Mouse (Mus musculus): Measurements from ENCODE around the gene Wfikkn1.

Wfikkn1 gene

DNA sequence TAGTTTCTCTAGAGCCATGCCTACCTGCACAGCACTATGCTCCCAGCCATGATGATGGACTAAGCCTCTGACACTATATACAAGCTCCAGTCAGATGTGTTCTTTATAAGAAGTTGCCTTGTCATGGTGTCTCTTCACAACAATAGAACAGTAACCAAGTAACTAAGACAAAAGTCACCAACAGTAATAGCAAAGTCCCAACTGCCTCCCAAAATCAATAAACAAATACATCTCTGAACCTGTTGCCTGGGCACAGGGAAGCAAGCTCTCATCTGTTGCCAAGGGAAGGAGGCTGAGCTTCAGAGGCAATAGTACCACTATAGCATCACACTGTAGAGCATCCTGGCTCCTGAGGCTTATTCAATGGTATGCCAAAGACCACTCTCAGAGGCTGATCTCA lies 6.1 kb upstream of the Wfikkn1 start:
- no peak for DNase-seq (ENCODE audit: inconsistent age in 2 of 2, low spot score in 1 of 2)

DNA sequence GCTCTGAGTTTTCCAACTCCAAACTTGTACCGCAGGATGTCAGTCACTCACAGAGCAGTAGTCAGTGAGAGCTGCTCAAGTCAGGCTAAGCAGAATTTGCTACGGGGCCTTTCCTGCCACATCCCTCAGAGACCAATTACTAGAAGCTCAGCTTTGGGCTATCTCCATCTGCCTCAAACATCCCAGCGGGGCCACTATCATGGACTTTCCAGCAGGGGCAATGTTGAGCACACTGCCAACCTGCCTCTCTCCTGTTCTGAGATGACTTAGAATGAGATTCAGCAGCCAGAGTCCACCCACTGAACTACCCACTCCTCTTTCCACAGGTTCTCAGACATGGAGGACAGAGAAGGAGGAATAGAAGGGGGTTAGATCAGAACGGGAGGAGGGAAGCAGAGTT lies 5.0 kb upstream of the Wfikkn1 start:
- DNase-seq (ENCODE audit: inconsistent age in 2 of 2, low spot score in 1 of 2) = peak in 1 of 2 experiments; percentile 58

DNA sequence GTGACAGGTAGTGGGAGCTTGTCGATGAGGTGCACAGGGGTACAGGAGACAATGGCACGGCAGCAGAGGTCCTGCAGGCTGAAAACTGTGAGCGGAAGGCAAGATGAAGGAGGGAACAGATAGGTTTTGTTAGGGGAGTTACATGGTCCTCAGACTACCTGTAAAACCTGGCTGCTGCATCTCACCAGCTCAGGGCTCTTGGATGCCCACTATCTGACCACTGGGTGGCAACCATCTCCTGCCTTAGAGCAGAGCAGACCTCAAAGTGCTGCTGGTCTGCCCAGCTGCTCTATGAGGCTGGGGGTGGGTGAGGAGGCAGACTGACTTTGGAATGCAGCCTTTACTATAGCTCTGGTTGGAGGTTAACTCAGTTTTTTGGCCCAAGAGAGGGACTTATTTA lies 3.2 kb upstream of the Wfikkn1 start:
- no peak for DNase-seq (ENCODE audit: inconsistent age in 2 of 2, low spot score in 1 of 2)

DNA sequence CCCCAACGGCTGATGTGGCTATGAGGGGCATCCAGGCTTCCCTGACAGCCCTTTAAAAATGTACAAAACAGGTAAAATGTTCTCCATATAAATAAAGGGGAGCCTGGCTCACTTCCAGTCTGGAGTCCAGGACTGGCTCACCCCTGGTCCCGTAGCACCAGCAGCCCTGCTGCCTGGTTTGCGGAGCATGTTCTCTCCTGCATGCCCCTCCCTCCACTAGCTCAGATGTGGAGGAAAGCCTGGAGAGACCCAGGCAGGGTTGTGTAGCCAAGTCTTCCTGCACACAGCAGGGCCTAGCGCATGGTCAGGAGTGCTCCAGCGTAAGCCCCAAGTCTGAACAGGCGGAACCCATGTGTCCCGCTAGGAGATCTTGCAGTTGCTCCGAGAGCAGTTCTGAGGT lies 2.6 kb upstream of the Wfikkn1 start:
- no peak for DNase-seq (ENCODE audit: inconsistent age in 2 of 2, low spot score in 1 of 2)

DNA sequence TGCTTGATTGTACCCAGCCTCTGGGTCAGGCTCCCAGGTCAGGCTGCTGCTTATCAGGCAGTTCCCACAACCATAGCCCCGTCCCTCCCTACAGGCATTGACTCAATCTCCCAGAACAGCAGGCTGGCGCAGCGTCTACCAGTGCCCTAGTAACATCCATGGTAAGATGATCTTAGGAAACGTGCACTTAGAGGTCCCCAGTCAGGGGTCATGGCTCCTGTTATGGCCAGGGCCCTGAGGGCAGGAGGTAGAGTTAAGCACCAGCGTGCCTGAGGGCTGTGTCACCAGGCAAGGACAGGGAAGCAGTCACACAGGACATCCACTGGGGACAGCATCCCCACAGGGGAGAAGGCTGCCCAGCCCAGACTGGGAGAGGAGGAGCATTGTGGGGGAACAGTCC lies 1.6 kb upstream of the Wfikkn1 start:
- DNase-seq (ENCODE audit: inconsistent age in 2 of 2, low spot score in 1 of 2) = peak; percentile 52 to 64

DNA sequence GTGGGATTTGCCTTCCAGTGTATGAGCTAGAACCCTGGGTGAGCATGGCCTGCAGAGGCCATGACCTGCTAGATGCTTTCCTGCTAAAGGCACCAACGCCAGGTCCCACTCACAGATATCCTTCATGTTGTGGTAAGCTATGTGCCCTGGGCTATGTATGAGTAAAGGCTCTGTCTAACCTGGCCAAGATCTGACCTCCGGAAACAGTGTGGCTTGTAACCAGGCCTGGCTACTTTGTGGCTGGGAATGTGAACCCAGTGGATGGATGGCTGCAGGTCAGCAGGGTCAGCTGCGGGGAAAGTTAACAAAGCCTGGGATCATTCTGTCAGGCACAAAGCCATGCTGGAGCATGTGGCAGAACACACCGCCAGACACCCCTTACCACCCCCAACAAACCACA lies 1.0 kb upstream of the Wfikkn1 start:
- DNase-seq (ENCODE audit: inconsistent age in 2 of 2, low spot score in 1 of 2) = peak in 1 of 2 experiments; percentile 47

DNA sequence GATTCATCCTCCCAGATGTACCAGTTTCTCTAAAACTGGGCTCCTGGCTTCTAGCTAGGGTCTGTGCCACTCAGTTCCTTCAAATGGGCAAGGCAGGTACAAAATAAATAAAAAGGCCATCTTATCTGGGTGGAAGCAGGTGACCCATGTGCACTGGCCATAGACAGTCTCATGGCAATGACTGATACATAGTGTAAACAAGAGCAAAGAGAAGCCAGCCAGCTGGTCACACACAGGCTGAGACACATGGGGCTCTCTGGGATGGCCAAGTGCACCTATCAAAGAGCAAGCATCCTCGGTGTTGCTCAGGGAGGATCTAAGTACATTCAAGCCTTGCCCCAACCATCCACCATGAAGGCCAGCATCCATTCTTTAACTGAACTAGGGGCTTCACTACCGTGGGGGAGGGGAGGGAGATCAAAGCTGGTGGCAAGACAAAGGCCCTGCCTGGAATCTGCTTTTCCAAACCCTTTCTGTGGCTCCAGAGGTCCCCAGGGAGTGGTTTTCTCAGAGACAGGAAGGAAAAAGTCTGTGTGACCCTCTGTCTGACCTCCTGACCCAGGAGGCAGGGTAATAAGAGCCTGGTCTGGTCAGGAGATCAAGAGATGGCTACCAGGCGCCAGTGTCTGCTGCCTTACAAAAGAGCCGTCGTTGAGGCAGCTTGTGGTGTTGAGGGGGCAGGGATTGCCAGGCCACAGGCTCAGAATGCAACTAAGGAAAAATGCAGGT lies 419 bp upstream of the Wfikkn1 start:
- DNase-seq (ENCODE audit: inconsistent age in 2 of 2, low spot score in 1 of 2) = peak in 1 of 2 experiments; percentile 65

DNA sequence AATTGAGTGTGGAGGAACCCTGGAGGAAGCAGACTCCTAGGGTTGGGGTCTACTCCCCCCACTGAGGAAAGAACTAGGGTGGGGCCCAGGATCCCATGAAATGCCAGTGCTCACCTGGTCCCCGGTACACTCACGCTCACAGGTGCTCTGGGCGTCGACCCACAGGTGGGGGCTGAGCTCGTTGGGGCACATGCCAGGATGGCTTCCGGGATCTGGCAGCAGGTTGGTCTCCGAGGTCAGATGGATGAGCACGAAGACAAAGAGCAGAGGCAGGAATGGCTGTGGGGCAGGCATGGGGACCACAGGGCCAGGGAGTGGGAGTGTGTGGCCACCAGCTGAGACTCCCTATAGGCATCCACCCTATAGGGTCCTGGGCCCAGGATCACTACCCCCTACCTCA lies 908 bp downstream of the Wfikkn1 start:
- no peak for DNase-seq (ENCODE audit: inconsistent age in 2 of 2, low spot score in 1 of 2)

DNA sequence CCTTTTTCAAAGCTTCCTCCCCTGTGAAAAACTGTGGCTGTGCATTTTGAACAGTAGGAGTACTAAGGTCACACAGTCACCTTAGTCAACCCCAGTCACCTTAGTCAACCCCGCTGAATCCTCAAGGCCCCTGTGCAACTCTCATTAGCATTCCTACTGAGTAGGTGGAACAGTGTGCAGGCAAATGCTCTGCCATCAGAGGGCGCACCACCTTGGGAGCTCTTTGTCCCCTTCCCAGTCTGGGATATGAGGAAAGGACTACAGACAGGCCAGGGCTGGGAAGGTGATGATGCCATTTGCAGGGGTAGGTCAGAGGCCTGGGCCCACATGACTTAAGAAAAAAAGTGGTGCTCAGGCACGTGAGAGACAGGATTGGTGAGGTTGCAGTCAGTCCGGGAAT lies 1.4 kb downstream of the Wfikkn1 start:
- peak; percentile 61 to 83 for DNase-seq (ENCODE audit: inconsistent age in 2 of 2, low spot score in 1 of 2)

DNA sequence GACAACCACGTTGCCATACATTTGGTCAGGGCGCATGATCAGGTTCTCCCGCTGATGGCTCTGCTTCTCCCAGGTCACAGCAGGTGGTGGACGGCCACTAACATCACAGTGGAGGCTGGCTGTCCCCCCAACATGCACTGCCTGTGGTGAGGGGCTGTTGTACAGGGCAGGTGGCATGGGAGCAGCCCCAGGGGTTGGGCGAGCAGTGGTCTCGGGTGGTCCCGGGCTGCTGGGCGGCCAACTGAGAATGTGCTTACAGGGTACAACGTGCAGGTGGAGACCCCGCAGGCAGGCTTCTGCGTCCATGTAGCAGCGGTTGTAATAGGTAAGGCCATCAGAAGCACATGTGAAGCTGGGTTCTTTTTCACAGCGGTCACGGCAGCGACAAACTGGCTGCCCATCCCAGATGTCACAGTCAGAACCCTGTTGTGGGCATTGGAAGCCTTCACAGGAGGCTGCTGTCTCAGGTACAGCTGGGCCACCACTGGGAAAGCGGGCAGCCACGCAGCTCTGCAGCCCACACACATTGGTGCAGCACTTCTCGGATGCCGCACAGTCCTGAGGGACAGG lies 2.0 kb downstream of the Wfikkn1 start:
- DNase-seq (ENCODE audit: inconsistent age in 2 of 2, low spot score in 1 of 2) = no peak

DNA sequence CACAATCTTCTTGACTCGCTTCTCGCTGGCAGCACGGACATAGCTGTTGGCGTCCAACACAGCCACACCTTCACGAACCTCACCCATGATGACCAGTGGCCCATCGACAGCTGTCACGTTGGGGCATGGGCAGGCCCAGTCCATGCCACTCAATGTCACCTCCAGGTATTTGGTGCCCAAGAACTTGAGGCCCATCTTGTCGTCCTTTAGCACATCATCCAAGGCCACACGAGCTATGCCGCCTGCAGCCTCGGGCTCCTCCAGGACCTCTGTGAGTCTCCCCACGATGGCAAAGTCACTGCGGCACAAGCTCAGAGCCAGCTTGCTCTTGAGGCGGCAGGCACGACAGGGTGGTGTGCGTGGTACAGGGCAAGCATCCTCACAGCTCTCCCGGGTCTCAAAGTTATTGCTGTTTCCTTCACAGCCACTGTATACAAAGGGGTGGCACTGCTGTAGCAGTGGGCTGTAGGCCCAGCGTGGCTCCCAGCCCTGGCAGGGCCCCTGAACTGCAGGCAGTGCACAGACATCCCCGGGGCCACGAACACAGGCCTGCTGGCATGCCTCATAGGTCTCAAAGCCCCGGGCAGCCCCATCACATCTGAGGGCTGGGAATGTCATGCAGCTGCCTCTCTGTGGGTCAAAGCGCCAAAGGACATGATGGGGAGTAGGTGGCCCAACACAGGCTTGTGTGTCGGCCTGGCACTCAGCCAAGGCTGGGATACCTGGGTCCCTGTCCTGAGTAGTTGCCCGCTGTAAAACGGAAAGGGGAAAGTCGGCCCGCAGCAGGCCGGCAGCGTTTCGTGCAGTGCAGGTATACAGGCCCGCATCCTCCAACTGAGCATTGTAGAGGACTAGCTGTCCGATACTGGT lies 2.7 kb downstream of the Wfikkn1 start:
- peak; percentile 35 to 54 for DNase-seq (ENCODE audit: inconsistent age in 2 of 2, low spot score in 1 of 2)

DNA sequence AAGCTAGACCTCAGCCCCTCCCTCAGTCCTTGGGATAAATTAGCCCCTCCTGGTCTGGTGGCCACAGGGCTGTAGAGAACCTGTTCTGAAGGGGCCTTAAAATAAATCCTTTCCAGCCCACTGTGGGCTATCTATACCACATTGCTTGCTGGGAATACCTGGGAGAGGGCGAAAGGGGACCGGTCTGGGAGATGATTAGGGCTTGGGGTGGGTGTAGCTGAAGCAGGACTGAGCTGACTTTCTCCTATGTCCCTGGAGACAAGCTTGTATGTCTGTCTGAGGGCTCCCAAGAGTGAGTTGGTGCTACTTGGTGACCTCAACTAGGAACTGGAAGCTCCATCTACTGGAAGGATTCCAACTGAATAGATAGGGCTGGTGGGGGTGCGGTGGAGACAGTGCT lies 3.6 kb downstream of the Wfikkn1 start:
- peak in 1 of 2 experiments; percentile 40 for DNase-seq (ENCODE audit: inconsistent age in 2 of 2, low spot score in 1 of 2)

DNA sequence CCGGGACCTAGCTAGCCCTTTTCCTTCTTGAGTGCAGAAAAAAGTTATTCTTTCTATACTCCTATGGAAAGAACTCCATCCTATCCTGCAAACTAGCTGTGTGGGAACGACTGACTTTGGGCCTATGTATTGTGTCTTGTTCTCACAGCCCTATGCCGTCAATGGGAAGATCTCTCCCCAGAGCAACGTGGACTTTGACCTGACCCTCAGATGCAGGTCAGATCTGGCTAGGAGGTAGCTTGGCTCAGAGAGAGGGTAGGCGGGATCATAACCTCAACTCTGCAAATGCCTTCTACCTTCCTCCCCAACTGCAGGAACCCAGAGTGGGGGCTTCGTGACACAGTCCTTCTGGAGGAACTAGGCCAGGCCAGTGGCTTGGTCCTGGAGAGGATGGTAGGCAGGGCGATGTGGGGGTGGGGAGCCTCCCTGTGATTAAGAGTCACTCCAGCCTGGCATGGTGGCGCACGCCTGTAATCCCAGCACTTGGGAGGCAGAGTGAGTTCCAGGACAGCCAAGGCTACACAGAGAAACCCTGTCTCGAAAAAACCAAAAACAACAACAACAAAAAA lies 4.2 kb downstream of the Wfikkn1 start:
- peak; percentile 41 to 53 for DNase-seq (ENCODE audit: inconsistent age in 2 of 2, low spot score in 1 of 2)

DNA sequence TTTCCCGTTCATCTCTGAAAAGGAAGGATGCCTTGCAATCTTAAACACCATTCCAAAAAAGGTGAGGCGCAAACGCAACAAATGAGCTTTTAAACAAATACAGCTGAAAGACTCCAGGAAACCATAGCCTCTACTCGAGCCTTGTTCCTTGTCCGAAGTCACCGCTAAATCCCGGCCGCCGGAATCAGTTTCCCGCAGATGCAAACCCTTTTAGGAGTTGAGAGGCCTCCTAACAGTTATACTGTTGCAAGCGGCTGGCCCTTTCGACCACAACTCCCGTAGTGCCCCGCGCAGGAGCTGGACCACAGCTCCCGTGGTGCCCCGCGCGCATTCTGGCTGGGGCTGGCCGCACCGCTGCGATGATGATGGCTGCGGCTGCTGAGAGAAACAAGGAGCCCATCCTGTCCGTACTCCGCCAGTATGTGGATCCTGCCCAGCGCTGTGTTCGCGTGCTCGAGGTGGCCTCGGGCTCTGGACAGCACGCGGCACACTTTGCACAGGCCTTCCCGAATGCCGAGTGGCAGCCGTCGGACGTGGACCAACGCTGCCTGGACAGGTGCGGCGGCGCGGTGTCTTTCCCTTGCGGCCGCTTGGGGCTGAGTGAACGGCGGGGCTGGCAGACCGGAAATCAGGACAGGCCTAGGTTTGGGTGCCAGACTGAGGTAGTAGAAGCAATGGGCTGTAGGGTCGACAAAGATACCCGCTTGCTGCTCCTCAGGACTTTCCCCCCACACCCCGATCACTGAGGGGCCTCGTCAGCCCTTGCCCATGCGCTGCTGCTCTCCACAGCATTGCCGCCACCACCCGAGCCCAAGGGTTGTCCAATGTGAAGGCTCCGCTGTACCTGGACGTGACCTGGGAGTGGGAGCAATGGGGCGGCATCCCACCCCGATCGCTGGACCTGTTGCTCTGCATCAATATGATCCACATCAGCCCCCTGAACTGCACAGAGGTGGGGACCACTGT lies 5.2 kb downstream of the Wfikkn1 start:
- peak; percentile 92 to 97 for DNase-seq (ENCODE audit: inconsistent age in 2 of 2, low spot score in 1 of 2)

DNA sequence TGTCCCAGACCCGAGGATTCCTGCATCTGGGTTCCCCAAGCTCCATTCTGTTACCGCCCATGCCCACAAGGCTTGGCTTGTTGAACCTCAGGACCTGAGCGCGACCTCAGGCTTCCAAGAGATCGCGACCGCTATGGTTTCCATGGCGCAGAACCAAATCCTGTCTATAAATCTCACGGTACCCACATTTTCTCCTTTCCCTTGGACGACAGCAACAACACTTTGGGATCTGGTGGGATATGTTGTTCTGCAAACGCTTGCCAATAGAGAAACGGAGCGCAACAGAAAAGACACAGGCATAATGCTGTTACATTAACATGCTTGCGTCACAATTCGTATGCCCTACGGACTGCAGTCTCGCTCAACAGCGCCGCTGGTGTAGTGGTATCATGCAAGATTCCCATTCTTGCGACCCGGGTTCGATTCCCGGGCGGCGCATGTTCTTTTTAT lies 5.9 kb downstream of the Wfikkn1 start, which contains the start of gene Mettl26:
TSS of gene Mettl26 (plus strand) at position 354 of the 450 bp plus-strand sequence.
- DNase-seq (ENCODE audit: inconsistent age in 2 of 2, low spot score in 1 of 2) = peak; percentile 89 to 99

DNA sequence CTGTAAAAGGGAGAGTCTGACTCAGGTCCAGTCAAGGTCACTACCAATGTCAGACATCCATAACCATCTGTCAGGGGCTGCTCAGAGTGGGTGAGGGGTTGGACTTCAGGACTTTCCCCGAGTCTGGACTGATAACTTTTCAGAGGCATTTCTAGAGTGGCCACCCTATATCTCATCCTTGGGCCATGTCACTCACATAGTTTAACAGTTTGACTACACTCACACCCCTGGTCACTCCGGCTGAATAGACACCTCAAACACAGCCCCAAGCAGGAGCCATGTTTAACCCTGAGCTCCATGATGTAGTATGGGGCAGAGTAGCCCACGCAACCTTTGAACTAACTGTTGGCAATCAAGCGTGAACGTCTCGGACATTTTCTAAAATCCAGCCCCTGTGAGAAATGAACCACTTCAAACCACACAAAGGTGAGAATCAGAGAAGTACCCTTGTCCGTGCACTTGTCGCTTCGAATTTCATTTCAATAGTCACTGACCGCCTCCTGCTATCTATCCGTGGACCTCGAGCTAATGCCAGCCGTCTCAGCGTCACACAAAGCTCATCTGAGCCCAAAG lies 6.4 kb downstream of the Wfikkn1 start:
- DNase-seq (ENCODE audit: inconsistent age in 2 of 2, low spot score in 1 of 2) = peak; percentile 74 to 90

DNA sequence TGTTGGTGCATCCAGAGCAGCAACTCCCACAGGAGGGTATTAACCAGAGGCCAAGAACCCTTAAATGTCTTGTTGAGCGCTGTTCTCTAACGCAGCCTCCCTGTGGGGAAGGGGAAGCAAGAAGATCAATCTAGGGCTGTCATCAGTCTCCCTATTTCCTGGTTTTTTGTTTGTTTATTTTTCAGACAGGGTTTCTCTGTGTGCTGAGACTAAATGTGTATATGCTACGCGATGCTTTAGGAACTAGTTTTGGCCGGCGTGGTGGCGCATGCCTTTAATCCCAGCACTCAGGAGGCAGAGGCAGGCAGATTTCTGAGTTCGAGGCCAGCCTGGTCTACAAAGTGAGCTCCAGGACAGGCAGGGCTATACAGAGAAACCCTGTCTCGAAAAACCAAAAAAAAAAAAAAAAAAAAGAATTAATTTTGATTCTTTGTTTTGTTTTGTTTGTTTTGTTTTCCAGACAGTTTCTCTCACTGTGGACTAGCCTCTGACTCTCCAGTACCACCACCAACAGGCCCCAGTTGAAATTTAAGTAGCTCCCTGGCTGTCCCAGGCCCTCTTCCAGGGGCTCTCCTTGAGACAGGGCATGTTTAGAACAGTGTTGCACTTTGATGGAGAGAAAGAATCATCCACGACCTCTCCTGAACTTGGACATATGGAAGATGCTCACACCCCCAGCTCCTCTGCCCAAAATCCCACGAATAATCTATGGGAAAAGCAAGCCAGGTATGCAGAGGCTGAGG lies 7.1 kb downstream of the Wfikkn1 start:
- DNase-seq (ENCODE audit: inconsistent age in 2 of 2, low spot score in 1 of 2) = no peak

DNA sequence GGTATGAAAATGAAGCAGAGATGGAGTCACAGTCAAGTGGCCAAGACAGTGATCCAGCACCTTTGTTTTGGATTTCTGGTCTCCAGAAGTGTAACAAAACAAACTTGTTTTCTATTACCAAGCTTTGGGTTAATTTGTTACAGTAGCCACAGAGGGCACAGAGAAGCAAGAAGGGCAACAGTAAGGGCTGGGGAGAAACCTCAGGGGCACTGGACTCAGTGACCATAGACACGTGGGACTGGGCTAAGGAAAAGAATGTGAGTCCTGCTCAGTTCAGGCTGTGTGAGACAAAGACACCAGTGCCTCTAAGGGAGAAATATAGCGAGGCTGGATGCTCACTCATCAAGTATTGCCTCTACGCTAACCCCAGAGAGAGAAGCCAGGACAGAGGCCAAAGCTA lies 8.0 kb downstream of the Wfikkn1 start:
- DNase-seq (ENCODE audit: inconsistent age in 2 of 2, low spot score in 1 of 2) = no peak

DNA sequence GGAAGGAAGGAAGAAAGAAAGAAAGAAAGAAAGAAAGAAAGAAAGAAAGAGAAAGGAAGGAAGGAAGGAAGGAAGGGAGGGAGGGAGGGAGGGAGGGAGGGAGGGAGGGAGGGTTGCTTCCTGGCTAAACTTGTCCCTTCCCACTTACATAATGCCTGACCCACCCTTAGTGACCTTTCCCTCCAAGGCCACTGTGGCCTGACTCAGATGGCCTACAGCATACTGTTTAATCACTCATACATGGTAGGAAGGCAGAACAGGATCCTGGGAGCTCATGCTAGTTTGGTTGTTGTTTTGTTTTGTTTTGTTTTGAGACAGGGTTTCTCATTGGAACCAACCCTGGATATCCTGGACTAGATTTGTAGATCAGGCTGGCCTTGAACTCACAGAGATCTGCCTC lies 9.1 kb downstream of the Wfikkn1 start:
- peak; percentile 84 to 92 for DNase-seq (ENCODE audit: inconsistent age in 2 of 2, low spot score in 1 of 2)
